Mouse (Mus musculus): ENCODE measurements around the gene Trnau1ap. TPM values are rescaled to one million over a fixed set of nuclear protein-coding genes. Genes with fewer than 3 reads are reported as not detected.

Trnau1ap gene
- polyA plus RNA-seq, 1 experiment from 2014 or later: 89.3 TPM

DNA sequence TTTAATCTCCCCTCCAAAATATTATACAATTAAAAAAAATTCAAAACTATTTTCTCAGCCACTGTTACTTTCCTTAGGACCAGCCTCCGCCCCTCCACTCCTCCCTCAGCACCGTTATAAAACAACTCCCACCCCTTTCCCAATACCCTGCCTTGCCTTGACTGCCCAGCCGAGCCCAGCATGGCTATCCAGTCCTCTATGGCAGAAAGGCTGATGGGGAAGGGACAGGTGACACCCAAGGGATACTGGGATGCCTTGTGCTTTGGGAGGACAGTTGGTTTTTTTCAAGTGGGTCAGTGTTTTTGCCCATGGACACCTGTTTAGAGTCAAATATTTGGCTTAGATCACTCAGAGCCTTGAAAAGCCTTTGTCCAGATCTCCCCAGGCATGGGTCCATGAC, 2.6 kb upstream of the Trnau1ap start:
- ATAC-seq (replicated peaks; ENCODE audit: low FRiP score): no peak
- H3K27ac ChIP-seq (ENCODE audit: low read depth, low read length): no peak overlapping the region
- no peak overlapping the region for H3K4me3 ChIP-seq (ENCODE audit: low read depth, low read length)
- no peak overlapping the region for H3K4me2 ChIP-seq
- H3K27me3 ChIP-seq (replicated peaks; ENCODE audit: control insufficient read depth, insufficient read depth, low read length): no peaks in the 10 kb centered on the region
- peaks cover 41% of the 10 kb centered on the region for H3K36me3 ChIP-seq (ENCODE audit: control insufficient read depth, insufficient read depth, low read length)
- no peak overlapping the region for H3K9ac ChIP-seq (ENCODE audit: low read depth, low read length)
- no peaks in the 10 kb centered on the region for H3K9me3 ChIP-seq (ENCODE audit: control insufficient read depth, low read length)
- DNase-seq (ENCODE audit: low spot score): no peak
- H3K4me1 ChIP-seq (replicated peaks; ENCODE audit: control insufficient read depth, insufficient read depth, low read length): peaks cover 8% of the 10 kb centered on the region
- 82% methylated on average over 3 of the region's 3 CpGs for WGBS

DNA sequence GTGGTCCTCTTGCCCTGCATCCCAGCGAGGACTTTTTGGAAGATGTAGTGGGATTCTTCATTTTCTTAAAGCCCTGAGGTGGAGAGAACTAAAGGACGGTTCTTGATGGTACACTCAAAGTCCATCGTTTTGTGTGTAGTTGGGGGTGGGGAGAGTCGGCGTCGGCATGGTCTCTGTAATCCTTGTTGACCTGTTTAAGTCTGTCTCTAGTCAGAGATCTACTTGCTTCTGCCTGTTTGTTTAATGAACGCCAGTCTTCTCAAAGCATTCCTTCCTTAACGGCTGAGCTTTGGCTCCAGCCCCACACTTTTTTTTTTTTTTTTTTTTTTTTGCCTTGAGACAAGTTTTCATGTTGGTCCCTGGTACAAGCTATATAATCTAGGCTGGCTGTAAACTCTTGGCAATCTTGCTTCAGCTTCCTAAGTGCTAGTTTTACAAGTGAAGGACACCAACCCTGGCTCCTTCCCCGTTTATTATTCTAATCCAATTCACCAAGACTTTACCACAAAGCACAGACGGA, 557 bp upstream of the Trnau1ap start:
- peak overlapping the region; percentile 70 for H3K4me3 ChIP-seq (ENCODE audit: low read depth, low read length)
- H3K4me1 ChIP-seq (replicated peaks; ENCODE audit: control insufficient read depth, insufficient read depth, low read length): peaks cover 8% of the 10 kb centered on the region
- no peaks in the 10 kb centered on the region for H3K9me3 ChIP-seq (ENCODE audit: control insufficient read depth, low read length)
- DNase-seq (ENCODE audit: low spot score): no peak
- H3K4me2 ChIP-seq: peak overlapping the region; percentile 92
- H3K9ac ChIP-seq (ENCODE audit: low read depth, low read length): peak overlapping the region; percentile 87
- H3K27ac ChIP-seq (ENCODE audit: low read depth, low read length): peak overlapping the region; percentile 91; the same call in 1 of the 2 replicates
- H3K27me3 ChIP-seq (replicated peaks; ENCODE audit: control insufficient read depth, insufficient read depth, low read length): no peaks in the 10 kb centered on the region
- 10% methylated on average over 10 of the region's 10 CpGs for WGBS
- peak; percentile 6; the same call in 1 of the 2 replicates for ATAC-seq (replicated peaks; ENCODE audit: low FRiP score)
- H3K36me3 ChIP-seq (ENCODE audit: control insufficient read depth, insufficient read depth, low read length): peaks cover 31% of the 10 kb centered on the region

DNA sequence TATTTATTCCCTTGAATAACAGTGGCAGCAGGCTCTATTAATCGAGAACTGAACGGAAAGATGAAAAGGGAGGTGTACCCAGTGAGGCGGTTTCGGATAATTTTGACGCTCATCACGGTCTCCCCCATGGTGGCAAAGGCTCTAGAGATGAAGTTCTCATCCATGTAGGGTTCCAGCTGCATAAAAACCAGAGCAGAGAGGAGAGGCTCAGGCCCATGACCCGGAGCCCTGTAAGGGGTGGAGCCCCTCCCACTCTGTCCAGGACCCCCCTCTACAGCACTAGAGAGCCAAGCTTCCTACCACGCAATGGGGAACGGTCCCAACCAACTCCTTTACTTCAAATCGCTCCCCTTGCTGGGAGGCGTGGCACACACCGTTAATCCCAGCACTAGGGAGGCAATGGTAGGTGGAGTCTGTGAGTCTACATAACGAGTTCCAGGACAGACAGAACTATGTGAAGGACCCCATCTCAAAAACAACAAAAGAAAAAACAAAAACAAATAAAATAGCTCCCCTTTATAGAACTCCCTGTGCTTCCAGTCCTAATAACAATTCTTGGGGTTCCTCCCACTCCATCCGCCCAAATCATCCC, 851 bp downstream of the Trnau1ap start:
- Histone ChIP-seq H3K4me1 (replicated peaks; ENCODE audit: control insufficient read depth, insufficient read depth, low read length) (peaks cover 8% of the 10 kb centered on the region), H3K4me2 (peak overlapping the region; percentile 92), H3K9ac (ENCODE audit: low read depth, low read length) (peak overlapping the region; percentile 87), H3K27ac (ENCODE audit: low read depth, low read length) (no peak overlapping the region; the same call in 1 of the 2 replicates), H3K4me3 (ENCODE audit: low read depth, low read length) (peak overlapping the region; percentile 70), H3K9me3 (ENCODE audit: control insufficient read depth, low read length) (no peaks in the 10 kb centered on the region), H3K36me3 (ENCODE audit: control insufficient read depth, insufficient read depth, low read length) (peaks cover 22% of the 10 kb centered on the region), H3K27me3 (replicated peaks; ENCODE audit: control insufficient read depth, insufficient read depth, low read length) (no peaks in the 10 kb centered on the region)
- ATAC-seq (replicated peaks; ENCODE audit: low FRiP score) (peak; percentile 15; the same call in 1 of the 2 replicates), DNase-seq (ENCODE audit: low spot score) (no peak)
- WGBS: 43% methylated on average over 14 of the region's 14 CpGs

DNA sequence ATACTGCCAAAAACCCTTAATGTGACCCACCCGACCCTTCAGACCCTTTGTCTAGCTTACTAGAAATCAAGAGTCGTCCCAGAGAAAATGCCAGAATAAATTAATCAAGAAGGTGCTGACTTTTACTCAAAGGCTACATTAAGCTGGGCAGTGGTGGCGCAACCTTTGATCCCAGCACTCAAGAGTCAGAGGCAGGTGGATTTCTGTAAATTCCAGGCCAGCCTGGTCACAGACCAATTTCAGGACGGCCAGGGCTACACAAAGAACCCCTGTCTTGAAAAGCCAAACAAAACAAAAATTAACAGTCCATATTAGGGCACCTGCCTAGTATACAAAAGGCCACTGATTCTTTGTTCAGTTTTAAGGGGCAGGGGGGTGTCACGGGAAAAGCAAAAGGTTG, 2.9 kb downstream of the Trnau1ap start:
- no peak overlapping the region for H3K4me2 ChIP-seq
- ATAC-seq (replicated peaks; ENCODE audit: low FRiP score) (no peak), DNase-seq (ENCODE audit: low spot score) (no peak)

DNA sequence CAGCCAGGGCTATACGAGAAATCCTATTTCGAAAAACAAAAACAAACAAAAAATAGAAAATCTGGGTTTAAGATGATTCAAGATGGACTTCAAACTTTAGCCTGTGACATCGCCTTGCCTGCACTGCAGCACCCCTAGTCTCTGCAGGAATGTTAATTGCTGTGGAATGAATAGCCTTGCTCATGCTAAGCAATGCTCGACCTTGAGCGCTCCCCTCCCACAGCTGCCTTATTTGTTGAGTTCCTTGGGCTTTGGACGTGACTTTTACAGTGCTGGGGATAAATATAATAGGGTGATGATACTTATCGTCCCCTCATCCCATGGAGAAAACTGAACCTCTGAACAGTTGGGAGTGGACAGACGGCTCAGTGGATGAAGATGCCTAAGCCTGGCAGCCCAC, 13.6 kb downstream of the Trnau1ap start:
- H3K4me3 ChIP-seq (ENCODE audit: low read depth, low read length): no peak overlapping the region
- no peaks in the 10 kb centered on the region for H3K27me3 ChIP-seq (replicated peaks; ENCODE audit: control insufficient read depth, insufficient read depth, low read length)
- H3K9me3 ChIP-seq (ENCODE audit: control insufficient read depth, low read length): no peaks in the 10 kb centered on the region
- H3K4me1 ChIP-seq (replicated peaks; ENCODE audit: control insufficient read depth, insufficient read depth, low read length): no peaks in the 10 kb centered on the region; the same call in 1 of the 2 replicates
- H3K27ac ChIP-seq (ENCODE audit: low read depth, low read length): no peak overlapping the region
- no peak overlapping the region for H3K4me2 ChIP-seq
- H3K9ac ChIP-seq (ENCODE audit: low read depth, low read length): no peak overlapping the region
- H3K36me3 ChIP-seq (ENCODE audit: control insufficient read depth, insufficient read depth, low read length): peaks cover 24% of the 10 kb centered on the region
- WGBS: 94% methylated on average over 8 of the region's 8 CpGs
- ATAC-seq (replicated peaks; ENCODE audit: low FRiP score) (no peak), DNase-seq (ENCODE audit: low spot score) (no peak)

More for the DNA sequence above, 2.9 kb downstream of the Trnau1ap start:
- 82% methylated on average over 5 of the region's 5 CpGs for WGBS
- H3K9ac ChIP-seq (ENCODE audit: low read depth, low read length): no peak overlapping the region
- no peaks in the 10 kb centered on the region for H3K9me3 ChIP-seq (ENCODE audit: control insufficient read depth, low read length)
- H3K27ac ChIP-seq (ENCODE audit: low read depth, low read length): no peak overlapping the region
- H3K4me3 ChIP-seq (ENCODE audit: low read depth, low read length): no peak overlapping the region
- peaks cover 9% of the 10 kb centered on the region for H3K36me3 ChIP-seq (ENCODE audit: control insufficient read depth, insufficient read depth, low read length)
- H3K4me1 ChIP-seq (replicated peaks; ENCODE audit: control insufficient read depth, insufficient read depth, low read length): peaks cover 8% of the 10 kb centered on the region
- H3K27me3 ChIP-seq (replicated peaks; ENCODE audit: control insufficient read depth, insufficient read depth, low read length): no peaks in the 10 kb centered on the region

DNA sequence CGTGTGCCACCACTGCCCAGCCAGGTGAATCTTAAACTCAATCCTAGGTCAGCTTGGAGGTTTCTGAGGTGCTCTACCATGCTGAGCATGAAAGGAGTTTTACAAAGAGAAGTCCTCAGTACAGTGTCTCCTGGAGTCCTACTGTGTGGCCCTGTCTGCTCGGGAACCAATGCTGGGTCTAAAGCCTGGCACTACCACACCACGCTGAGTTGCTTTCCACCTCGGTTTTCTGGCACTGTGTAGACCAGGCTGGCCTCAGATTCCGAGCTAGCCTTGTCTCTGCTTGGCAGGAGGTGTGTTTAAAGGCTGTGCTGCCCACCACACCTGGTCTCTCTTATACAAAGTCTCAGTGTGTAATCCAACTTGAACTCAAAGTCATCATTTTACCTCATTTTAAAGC, 16.7 kb downstream of the Trnau1ap start:
- Histone ChIP-seq H3K9ac (ENCODE audit: low read depth, low read length) (no peak overlapping the region), H3K36me3 (ENCODE audit: control insufficient read depth, insufficient read depth, low read length) (peaks cover 30% of the 10 kb centered on the region)
- 80% methylated on average over 5 of the region's 5 CpGs for WGBS

DNA sequence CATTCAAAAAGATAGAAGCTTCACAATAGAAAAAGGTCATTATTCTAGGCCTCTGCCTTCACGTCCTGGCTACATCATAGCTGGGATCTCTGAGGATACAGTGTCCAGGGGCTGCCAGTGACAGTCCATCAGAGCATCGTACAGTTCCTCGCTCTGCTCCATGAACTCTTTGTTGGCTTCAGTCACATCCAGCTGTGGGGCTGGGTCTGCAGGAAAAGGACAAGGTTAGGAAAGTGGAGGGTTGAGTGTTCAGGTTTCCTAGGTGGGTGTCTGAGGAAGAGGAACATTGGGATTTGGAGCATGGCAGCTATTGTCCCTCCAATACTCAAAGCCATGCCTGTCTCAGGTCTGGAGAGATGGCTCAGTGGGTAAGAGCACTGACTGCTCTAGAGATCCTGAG, 17.5 kb downstream of the Trnau1ap start:
- Histone ChIP-seq H3K4me3 (ENCODE audit: low read depth, low read length) (no peak overlapping the region), H3K9ac (ENCODE audit: low read depth, low read length) (no peak overlapping the region), H3K9me3 (ENCODE audit: control insufficient read depth, low read length) (no peaks in the 10 kb centered on the region), H3K27ac (ENCODE audit: low read depth, low read length) (no peak overlapping the region), H3K27me3 (replicated peaks; ENCODE audit: control insufficient read depth, insufficient read depth, low read length) (no peaks in the 10 kb centered on the region), H3K36me3 (ENCODE audit: control insufficient read depth, insufficient read depth, low read length) (peaks cover 27% of the 10 kb centered on the region), H3K4me2 (no peak overlapping the region), H3K4me1 (replicated peaks; ENCODE audit: control insufficient read depth, insufficient read depth, low read length) (peaks cover 11% of the 10 kb centered on the region)
- WGBS: 36% methylated on average over 3 of the region's 3 CpGs
- peak; percentile 47; the same call in 1 of the 2 replicates for ATAC-seq (replicated peaks; ENCODE audit: low FRiP score)
- peak; percentile 55 for DNase-seq (ENCODE audit: low spot score)

More for the DNA sequence above, 16.7 kb downstream of the Trnau1ap start:
- ATAC-seq (replicated peaks; ENCODE audit: low FRiP score) (no peak), DNase-seq (ENCODE audit: low spot score) (no peak)
- Histone ChIP-seq H3K27me3 (replicated peaks; ENCODE audit: control insufficient read depth, insufficient read depth, low read length) (no peaks in the 10 kb centered on the region), H3K4me2 (no peak overlapping the region), H3K27ac (ENCODE audit: low read depth, low read length) (no peak overlapping the region), H3K4me3 (ENCODE audit: low read depth, low read length) (no peak overlapping the region), H3K9me3 (ENCODE audit: control insufficient read depth, low read length) (no peaks in the 10 kb centered on the region), H3K4me1 (replicated peaks; ENCODE audit: control insufficient read depth, insufficient read depth, low read length) (peaks cover 11% of the 10 kb centered on the region)

DNA sequence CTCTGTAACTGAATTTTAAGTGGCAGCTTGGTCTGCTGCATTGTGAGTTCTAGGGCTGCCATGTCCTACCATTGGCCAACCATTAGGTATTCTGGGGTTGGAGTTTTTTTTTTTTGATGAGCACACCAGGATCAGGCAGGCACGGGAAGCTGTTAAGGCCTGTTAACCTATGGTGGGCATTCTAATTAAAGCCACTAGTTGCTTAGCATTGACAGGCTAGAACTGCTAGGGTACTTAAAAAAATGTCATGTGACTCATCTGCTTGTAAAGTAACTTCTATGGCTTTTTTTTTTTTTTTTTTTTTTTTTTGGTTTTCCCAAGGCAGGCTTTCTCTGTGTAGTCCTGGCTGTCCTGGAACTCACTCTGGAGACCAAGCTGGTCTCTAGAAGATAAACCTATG, 18.1 kb downstream of the Trnau1ap start:
- no peak for DNase-seq (ENCODE audit: low spot score)

More for the DNA sequence above, 18.1 kb downstream of the Trnau1ap start:
- H3K27ac ChIP-seq (ENCODE audit: low read depth, low read length): no peak overlapping the region
- H3K9ac ChIP-seq (ENCODE audit: low read depth, low read length): no peak overlapping the region
- peak; percentile 19; the same call in 1 of the 2 replicates for ATAC-seq (replicated peaks; ENCODE audit: low FRiP score)
- H3K9me3 ChIP-seq (ENCODE audit: control insufficient read depth, low read length): no peaks in the 10 kb centered on the region
- H3K4me1 ChIP-seq (replicated peaks; ENCODE audit: control insufficient read depth, insufficient read depth, low read length): peaks cover 11% of the 10 kb centered on the region
- H3K4me2 ChIP-seq: no peak overlapping the region
- no peaks in the 10 kb centered on the region for H3K27me3 ChIP-seq (replicated peaks; ENCODE audit: control insufficient read depth, insufficient read depth, low read length)
- WGBS: 41% methylated on average over 1 of the region's 1 CpGs
- peaks cover 25% of the 10 kb centered on the region for H3K36me3 ChIP-seq (ENCODE audit: control insufficient read depth, insufficient read depth, low read length)
- no peak overlapping the region for H3K4me3 ChIP-seq (ENCODE audit: low read depth, low read length)

Data from liver, embryonic 11.5 days (tissue).